Mouse (Mus musculus): Measurements from ENCODE around the gene Gtsf1l.

The Gtsf1l gene

GRCm38 (mm10) chr2:163087728-163088127 is at the start of gene Gtsf1l:
Gtsf1l (minus strand) TSS chr2:163087855.
- DNase-seq, result no peak

- DNase-seq, result no peak
Observed at GRCm38 (mm10) chr2:163136996-163137395, 49.3 kb upstream of the Gtsf1l start.

- DNase-seq, result no peak
Observed at GRCm38 (mm10) chr2:163135931-163136330, 48.3 kb upstream of the Gtsf1l start.

DNA sequence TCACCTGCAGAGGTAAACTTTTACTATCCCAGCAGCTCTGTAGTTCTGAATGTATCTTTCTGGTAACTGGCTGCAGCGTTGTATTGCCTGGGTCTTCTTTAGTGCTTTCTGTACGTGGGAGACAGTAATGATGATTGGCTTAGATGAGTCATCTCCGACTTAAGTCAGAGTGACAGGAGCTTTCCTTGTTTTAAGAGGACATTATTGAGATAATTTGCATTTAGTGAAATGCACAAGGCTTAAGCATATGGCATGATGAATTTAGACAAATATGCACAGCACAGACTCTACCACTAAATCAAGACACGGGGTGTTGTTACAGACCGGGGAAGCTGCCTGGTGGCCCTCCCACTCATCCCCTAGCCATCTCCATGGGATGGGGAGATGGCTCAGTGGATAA is 44.7 kb upstream of the Gtsf1l start:
- DNase-seq, result no peak

DNA sequence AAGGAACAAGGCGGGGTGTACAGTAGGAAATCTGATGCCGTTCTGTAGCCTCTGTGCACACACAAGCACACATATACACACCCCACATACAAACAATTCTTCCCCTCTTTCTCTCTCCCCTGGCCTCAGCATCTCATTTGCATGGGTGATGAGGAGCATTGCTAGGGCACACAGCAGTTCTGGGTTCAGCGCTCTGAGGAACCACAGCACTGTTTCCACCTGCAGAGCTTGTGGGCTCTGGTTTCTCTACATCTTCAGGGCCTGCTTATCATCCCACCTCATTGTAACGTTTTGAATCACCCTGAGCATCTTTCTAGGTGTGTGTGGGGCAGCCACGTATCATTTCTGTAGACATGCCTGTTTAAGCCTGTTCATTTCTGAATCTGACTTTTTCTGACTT is 43.2 kb upstream of the Gtsf1l start:
- no peak for DNase-seq

DNA sequence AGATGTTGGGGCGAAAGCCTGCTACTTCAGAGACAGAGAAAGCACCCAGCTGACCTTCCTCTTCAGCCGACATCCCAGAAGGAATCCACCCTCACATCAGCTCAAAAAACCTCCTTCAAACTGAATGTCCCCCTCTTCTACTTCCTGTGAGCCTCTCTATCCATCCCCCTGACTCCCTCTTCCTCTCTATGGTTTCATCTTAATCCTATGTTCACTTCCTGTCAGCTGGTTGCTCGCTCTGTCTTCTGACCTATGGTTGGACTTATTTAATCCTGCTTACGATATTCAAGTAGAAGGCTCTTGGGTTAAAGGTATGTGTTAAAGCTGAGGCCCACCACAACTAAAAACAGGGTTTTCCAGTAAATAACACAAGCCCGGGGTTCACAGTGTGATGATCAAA is 35.8 kb upstream of the Gtsf1l start:
- no peak for DNase-seq

- DNase-seq, result no peak
Observed at GRCm38 (mm10) chr2:163122319-163122718, 34.7 kb upstream of the Gtsf1l start.

GRCm38 (mm10) chr2:163121353-163121660 is 33.7 kb upstream of the Gtsf1l start:
- DNase-seq, result no peak

DNA sequence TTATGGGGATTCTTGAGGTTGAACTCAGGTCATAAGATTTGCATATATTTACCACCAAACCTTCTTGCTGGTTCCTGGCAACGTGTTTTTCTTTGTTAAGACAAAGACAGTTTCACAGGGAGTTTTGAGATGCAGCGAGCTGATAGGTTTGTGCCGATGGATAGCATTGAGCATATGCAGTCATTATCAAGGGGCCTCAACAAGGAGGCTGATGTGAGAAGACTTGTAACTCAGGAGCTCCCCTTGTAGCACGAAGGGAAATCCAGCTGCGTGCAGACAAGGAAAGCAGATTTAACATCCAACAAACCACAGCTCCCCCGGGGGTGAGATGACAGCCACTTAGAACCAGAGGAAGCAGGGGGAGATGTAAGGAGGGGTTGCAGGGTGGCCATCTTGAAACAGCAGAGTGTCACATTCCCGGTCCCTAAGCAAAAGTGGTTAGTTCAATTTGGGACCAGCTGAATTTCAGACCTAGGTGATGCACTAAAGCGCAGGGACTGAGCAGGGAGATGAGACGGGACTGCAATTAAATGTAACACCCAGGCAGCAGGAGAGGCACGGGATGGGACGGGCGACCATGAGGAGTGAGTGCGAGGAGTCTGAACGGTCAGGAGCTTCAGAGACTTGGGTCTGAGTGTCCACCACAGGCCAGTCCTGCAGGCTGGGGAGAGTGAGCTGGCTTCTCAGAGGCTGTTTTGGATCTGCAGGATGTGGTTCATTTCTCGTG is 33.1 kb upstream of the Gtsf1l start:
- no peak for DNase-seq

DNA sequence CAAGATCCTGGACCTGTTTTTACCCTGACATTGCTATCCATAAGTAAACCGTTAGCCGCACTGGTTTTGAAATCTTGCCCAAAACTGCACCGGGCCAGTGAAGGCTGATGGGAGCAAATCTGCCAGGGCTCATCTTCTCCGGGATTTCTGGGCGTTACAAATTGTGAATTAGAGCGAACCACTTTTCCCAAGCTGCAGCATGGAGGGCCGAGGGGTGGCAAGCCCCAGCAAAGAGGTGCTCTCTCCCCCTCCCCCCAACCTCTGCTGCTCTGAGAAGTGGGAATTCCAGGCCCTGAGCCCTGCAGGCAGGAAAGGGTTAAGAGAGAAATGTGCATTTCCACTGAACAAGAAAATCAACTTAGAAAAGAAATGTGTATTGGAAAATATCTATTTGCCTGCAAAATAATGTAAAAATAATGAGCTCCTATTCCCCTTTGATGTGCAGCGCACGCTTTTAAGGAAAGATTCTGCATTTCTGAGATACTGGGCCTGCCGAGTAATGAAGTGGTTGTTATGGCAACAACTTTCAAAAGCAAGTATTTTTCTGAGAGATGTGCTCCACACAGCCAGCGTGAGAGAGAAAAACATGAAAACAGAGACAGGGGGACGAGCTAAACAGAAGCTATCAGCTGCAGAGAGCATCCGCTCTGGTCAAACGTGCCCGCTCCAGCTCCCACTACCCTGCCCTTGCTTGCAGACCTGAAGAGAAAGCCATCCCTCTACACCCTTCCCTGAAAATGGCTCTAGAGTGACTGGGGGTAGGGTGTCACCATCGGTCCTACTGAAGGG is 24.0 kb upstream of the Gtsf1l start:
- DNase-seq, result no peak

- no peak for DNase-seq
Observed at GRCm38 (mm10) chr2:163110706-163111105, 23.1 kb upstream of the Gtsf1l start.

DNA sequence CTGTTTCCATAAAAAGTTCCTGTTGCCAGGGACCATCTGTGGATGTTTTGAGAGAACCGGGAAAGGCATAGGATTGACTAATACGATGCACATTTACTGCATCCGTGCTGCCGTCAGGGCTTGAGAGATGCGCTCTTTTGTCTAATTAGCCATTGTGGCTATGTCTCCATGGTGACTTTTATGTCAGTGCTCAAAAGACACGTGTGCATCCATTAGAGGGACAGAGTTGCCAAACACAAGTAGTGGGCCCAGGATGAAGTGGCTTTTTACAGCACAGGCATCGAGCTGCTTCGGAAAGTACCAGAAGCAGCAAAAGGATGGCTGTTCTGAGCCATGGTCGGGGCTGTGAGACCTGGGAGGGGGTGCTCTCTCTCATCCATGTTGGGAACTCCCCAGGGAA is 20.7 kb upstream of the Gtsf1l start:
- no peak for DNase-seq

DNA sequence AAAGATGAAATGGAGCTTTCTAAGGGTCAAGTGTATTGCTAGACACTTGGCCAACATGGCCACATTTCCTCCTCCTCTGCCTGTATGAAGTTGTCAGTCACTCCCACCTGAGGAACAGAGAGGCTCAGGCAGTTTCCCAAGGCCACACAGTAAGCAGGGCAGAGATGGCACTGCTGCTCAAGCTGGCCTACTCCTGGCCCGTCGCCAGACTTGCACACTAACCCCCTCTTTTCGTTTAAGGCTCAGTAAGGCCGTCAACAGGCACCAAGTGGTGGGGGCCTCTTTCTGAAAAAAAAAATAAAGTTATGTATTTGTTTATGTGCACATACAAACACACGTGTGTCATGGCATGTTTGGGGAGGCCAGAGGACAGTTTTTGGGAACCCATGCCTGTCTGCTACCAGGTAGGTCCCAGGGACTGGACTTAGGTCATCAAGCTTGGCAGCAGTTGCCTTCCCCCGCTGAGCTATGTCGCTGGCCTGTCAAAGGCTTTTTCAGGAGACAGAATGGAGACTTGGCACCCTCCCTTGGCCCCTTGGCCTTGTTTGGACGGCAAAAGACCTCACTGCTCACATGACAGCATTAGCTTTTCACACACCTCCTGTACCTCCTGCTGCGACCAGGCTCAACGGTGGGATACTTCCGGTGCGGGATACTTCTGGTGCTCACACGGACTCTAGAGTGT is 16.6 kb upstream of the Gtsf1l start:
- no peak for DNase-seq

GRCm38 (mm10) chr2:163102900-163103653 is 15.4 kb upstream of the Gtsf1l start:
- no peak for DNase-seq

DNA sequence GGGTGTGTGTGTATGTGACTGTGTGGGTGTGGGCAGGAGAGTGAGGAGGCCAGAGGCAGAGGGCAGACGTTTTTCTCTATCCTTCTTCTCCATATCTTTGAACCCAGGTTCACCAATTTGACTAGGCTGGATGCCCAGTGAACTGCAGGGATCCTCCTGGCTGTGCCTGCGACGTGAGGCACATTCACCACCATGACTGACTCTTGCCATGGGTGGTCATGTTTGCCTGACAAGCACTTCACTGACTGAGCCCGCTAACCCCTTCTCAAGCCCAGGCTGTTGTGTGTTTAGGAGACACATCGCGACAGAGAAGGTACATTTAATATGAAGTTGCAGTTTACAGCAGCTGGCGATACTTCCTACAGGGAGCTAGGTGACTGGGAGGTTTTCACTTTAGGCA is 14.6 kb upstream of the Gtsf1l start:
- DNase-seq, result no peak

DNA sequence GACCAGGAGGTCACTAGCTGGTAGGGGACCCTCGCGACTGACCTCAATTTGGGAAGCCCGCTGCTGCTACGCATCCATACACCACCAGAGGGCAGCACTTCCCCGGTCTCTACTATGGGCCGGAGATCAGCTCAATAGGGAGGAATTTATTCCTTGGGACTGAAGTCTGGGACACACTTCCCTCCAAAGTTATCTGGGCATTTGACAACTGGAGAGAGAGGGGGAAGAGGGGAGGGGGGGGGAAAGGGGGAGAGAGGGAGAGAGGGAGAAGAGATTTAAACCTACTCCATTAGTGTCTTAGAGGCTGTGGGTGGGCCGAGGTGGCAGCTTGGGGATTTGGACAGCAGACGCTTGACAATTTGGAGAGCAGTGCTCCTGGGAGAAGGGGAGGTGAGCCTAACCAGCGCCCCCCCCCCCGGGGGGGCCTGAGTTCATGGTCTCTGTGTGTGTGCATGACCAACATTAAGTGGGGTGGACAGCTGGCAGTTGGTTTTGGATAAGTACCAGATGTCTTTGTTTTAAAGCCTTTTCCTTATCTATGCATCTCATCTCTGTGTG is 14.1 kb upstream of the Gtsf1l start:
- DNase-seq, result no peak

DNA sequence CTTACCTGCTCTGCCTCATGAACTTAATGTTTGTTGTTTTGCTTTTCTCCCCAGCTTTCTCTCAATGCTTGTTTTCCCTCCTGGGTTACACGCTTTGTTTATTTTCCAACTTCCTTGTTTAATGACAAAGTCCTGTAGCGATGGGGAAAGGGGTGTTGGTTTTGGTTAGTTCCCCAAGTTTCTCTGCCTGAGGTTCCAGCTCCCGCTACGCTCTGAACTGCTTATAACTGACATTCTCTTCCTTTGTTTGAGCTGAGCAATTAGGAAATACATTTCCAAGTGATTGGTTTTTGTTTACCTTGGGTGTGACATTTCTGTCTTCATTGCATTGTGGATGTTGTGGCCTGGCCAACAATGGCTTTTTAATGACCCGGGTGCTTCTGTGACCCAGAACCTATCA is 12.9 kb upstream of the Gtsf1l start:
- DNase-seq, result no peak

DNA sequence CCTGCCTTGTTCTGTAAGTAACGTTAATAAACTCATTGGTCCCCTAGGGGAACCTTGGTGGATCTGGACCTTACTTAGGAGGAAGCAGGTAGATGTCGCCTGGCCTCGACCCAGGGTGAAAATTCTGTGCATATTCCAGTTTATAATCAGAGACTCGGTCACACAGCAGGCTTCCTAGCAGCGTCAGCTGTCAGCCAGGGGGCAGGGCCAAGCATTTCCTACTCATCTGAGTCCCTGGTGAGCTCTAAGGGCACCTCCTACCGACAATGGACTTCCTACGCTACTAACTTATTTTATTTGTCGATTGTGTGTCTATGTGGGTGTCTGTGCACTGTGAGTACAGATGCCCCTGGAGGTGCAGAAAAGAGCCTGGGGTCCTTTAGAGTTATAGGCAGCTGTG is 12.3 kb upstream of the Gtsf1l start:
- DNase-seq, result no peak

DNA sequence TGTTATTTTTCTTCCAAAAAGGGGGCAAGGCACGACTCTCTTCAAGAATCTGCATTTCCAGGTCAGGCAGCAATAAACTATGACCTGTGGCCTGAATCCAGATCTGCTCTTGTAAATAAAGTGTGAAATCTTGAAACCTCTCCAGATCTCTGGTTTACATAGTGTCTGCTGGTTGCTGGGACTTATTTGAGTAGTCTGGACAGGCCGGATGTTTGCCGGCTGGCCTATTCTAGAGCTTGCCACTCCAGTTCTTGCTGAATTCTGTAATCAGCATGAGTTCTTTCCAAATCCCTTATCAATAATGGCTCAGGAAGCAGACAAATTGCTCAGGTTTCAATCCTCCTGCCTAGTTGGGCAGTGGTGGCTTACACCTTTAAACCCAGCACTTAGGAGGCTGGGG is 8.1 kb upstream of the Gtsf1l start:
- no peak for DNase-seq

GRCm38 (mm10) chr2:163094909-163095308 is 7.3 kb upstream of the Gtsf1l start:
- no peak for DNase-seq

DNA sequence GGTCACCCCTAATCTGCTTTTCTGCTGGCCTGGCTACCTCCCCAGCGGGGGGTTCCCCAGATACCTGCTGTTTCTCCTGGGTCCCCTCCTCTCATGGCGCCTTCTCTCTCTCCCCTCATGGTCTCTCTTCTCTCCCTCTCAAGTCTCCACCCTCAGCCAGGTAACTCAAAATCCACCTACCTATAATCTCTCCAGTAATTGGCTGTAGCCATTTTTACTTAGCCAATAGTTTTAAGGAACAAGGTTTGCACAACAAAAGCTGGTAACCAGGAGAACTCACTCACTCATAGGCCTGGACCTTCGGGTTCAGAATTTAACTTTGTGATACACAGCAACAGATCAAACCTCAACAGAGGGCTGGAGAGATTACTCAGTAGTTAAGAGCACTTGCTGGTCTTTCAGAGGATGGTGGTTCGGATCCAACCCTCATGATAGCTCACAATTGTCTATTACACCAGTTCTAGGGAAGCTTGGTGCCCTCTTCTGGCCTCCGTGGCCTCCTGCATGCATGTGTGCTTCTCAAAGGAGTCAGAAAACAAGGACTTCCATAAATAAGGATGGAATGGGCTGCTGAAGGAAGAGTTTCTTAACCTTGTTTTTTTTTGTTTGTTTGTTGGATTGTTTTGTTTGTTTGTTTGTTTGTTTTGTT is 1.9 kb upstream of the Gtsf1l start:
- DNase-seq, result no peak

GRCm38 (mm10) chr2:163086561-163086960 is 1.1 kb downstream of the Gtsf1l start:
- DNase-seq, result no peak

DNA sequence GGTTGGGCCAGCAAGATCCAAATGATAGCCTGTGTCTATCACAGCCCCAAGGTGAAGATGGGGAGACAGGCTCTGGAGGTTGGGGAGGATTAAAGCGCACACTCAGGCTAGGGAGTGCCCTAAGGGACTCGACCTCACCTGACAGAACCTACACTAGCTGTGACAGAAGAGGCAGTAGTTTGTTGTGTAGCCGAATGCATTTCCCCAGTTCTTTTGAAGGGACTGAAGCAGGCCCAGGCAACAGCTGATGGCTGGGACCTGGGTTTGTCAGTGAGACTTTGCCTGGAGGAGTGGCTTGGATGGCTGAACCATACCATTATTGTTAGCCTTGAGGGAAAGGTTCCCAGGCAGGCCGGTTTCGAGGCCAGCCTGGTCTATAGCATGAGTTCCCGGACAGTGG is 2.6 kb downstream of the Gtsf1l start:
- DNase-seq, result no peak
